16 mouse cellular contexts compared by ENCODE assay signal in the genomic region with DNA sequence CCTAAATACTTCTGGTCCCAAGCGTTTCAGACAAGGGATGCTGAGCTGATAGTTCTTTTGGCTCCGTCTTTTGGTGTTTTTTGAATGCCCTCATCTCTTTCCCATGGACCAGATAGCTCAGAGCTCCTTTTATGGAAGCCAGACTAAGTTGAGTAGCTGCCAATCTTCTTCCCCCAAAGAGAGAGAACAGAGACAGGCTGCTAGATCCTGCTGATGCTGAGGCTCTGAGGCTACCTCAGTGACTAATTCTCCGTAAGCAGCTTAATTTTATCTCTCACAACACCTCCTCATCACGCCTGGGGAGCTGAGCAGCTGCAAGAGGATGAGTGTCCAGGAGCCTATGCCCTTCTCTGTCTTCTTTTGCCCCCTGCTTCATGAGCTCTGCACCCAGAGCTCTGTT.
A peak's percentile ranks its signal among the peaks of the same experiment; 100 is the strongest.
DNase-seq lines count a peak whose midpoint lies in the region; ATAC-seq and TF ChIP-seq lines count a peak whose summit lies in the region.
"Had no signal": no experiment of that assay in that cellular context is flagged by ENCODE, and none has a peak within 500 bp of the region (broad histone marks: within the 10 kb centered on the region; RNA-seq: fewer than 3 reads in every experiment).

No protein-coding gene starts in this region.

- no peaks in the 10 kb centered on the region for H3K36me3 ChIP-seq in forebrain, postnatal 0 days (ENCODE audit: insufficient read depth)
- H3K36me3 ChIP-seq: G1E had no signal

- H3K27ac ChIP-seq in cortical plate, adult 2 months (ENCODE audit: insufficient read depth, low read length): peak overlapping the region; percentile 66
- H3K27ac ChIP-seq in forebrain, postnatal 0 days (ENCODE audit: low read depth, low read length): no peak overlapping the region
- H3K27ac ChIP-seq: heart, embryonic 13.5 days had no signal

- intact Hi-C loops in left cerebral cortex, postnatal 4 days (cut with DNase I): no loop called here

- no peaks in the 10 kb centered on the region for H3K9me3 ChIP-seq in forebrain, postnatal 0 days (ENCODE audit: low read length)

- TF ChIP-seq CTCF in cortical plate, adult 2 months (IDR thresholded peaks at IDR 0.05; ENCODE audit: extremely low read depth, insufficient read depth, low read length): no peak
- TF ChIP-seq CTCF in forebrain, postnatal 0 days (IDR thresholded peaks at IDR 0.05; ENCODE audit: low read depth): no peak

- no peak overlapping the region for H3K4me2 ChIP-seq in forebrain, postnatal 0 days (ENCODE audit: low read depth)
- H3K4me2 ChIP-seq: heart, embryonic 13.5 days had no signal

- ATAC-seq in forebrain, postnatal 0 days: no peak
- ATAC-seq: forebrain, embryonic 16.5 days had no signal

- no peaks in the 10 kb centered on the region for H3K27me3 ChIP-seq in forebrain, postnatal 0 days (ENCODE audit: insufficient read depth, low read length)
- H3K27me3 ChIP-seq: heart, embryonic 13.5 days had no signal

- no peak overlapping the region for H3K9ac ChIP-seq in forebrain, postnatal 0 days
- H3K9ac ChIP-seq: heart, embryonic 13.5 days had no signal

- DNase-seq in left cerebral cortex, adult 11 months (ENCODE audit: low spot score): peak; percentile 47
- no peak for DNase-seq in left cerebral cortex, postnatal 4 days
- DNase-seq in MN1 (ENCODE audit: low spot score): peak; percentile 84
- DNase-seq in left cerebral cortex, adult 9 months (ENCODE audit: low spot score in 2 of 2): peak; percentile 58 to 69
- no peak for DNase-seq in adrenal gland, adult 2 months
- no peak for DNase-seq in forebrain, postnatal 0 days
- DNase-seq: adrenal gland, postnatal 25 days; cerebellum, adult 9-11 months; liver; lung, adult 18-20 months; lung, postnatal 36 days had no signal

- peaks cover 10% of the 10 kb centered on the region for H3K4me1 ChIP-seq in cortical plate, adult 2 months (ENCODE audit: control insufficient read depth, insufficient read depth, low read length)
- H3K4me1 ChIP-seq in forebrain, postnatal 0 days (ENCODE audit: insufficient read depth): no peaks in the 10 kb centered on the region
- H3K4me1 ChIP-seq: heart, embryonic 13.5 days had no signal

- whole genome bisulfite sequencing in forebrain, postnatal 0 days: 66% methylated on average over 4 of the region's 4 CpGs

- no peak overlapping the region for H3K4me3 ChIP-seq in cortical plate, adult 2 months (ENCODE audit: insufficient read depth, low read length)
- H3K4me3 ChIP-seq in forebrain, postnatal 0 days (ENCODE audit: low read depth, low read length): no peak overlapping the region
- H3K4me3 ChIP-seq: erythroblast, embryonic 14.5 days; heart, embryonic 13.5 days had no signal

- TF ChIP-seq POLR2A in cortical plate, adult 2 months (IDR thresholded peaks at IDR 0.05; ENCODE audit: extremely low read depth, insufficient read depth, low read length): no peak

Comparison
In these comparisons a context has a peak if more than half of its experiments do, and no peak if none do; other contexts are left out.
1. DNase-seq: peak in left cerebral cortex, adult 11 months (single experiment), MN1 (single experiment) and left cerebral cortex, adult 9 months (2 of 2); none in left cerebral cortex, postnatal 4 days (single experiment), adrenal gland, adult 2 months (single experiment) and forebrain, postnatal 0 days (single experiment).